16 mouse cellular contexts compared by ENCODE assay signal in genomic region chr8:122114890-122115289, GRCm38 (mm10).
"Had no signal": no experiment of that assay in that cellular context is flagged by ENCODE, and none has a peak within 500 bp of the region (broad histone marks: within the 10 kb centered on the region; RNA-seq: fewer than 3 reads in every experiment).

No protein-coding gene starts in this region.

- H3K4me3 ChIP-seq: limb, embryonic 10.5 days; limb, embryonic 13.5 days; midbrain, embryonic 12.5 days; midbrain, embryonic 15.5 days had no signal

- ATAC-seq: liver, postnatal 0 days; lung, postnatal 0 days; midbrain, embryonic 15.5 days had no signal

- DNase-seq: kidney, adult 18-20 months; kidney, adult 9 months; kidney, postnatal 14 days; kidney, postnatal 4 days; liver, postnatal 0 days; lung, embryonic 14.5 days; thymus, adult 18-20 months; thymus, postnatal 25 days had no signal

- H3K4me2 ChIP-seq: limb, embryonic 13.5 days; liver, embryonic 11.5 days; lung, embryonic 14.5 days; midbrain, embryonic 12.5 days; midbrain, embryonic 15.5 days had no signal

- H3K36me3 ChIP-seq: limb, embryonic 10.5 days; limb, embryonic 13.5 days; midbrain, embryonic 12.5 days; midbrain, embryonic 15.5 days had no signal

- H3K9me3 ChIP-seq: limb, embryonic 10.5 days; limb, embryonic 13.5 days; midbrain, embryonic 12.5 days; midbrain, embryonic 15.5 days had no signal

- H3K4me1 ChIP-seq: midbrain, embryonic 12.5 days; midbrain, embryonic 15.5 days had no signal

- H3K9ac ChIP-seq: limb, embryonic 13.5 days; liver, embryonic 14.5 days; liver, postnatal 0 days; lung, embryonic 14.5 days; midbrain, embryonic 12.5 days; midbrain, embryonic 15.5 days had no signal

- H3K27ac ChIP-seq: limb, embryonic 10.5 days; limb, embryonic 13.5 days; liver, embryonic 14.5 days; macrophage; midbrain, embryonic 12.5 days; midbrain, embryonic 15.5 days had no signal

- H3K27me3 ChIP-seq: midbrain, embryonic 12.5 days; midbrain, embryonic 15.5 days had no signal
